Mouse (Mus musculus) left cerebral cortex, adult 2 months (tissue): ENCODE measurements around the gene Pemt. TPM values are rescaled to one million over a fixed set of nuclear protein-coding genes. Genes with fewer than 3 reads are reported as not detected.

Source experiments
- DNase-seq, 2 experiments: peaks; one replicate each; pipeline ENCODE4 v3.0.0; 2021 to 2022; ENCODE audit warnings: low spot score in 2 of 2, mixed read lengths in 1 of 2; ENCODE audit errors: extremely low spot score in 1 of 2
- H3K27ac ChIP-seq: fragments of 200-600 bp; 2 replicates; pipeline ENCODE4 v1.8.1; 2022
- H3K4me3 ChIP-seq: fragments of 200-600 bp; 2 replicates; pipeline ENCODE4 v1.8.1; 2022
- CTCF ChIP-seq: fragments of 200-600 bp; IDR thresholded peaks from 2 replicates; pipeline ENCODE4 v1.8.1; 2022; ENCODE audit warnings: antibody characterized with exemption, mild to moderate bottlenecking, moderate library complexity
- intact Hi-C: fragments of 180-260 bp; cut with DNase I; formaldehyde crosslinking; loops from one replicate; pipeline ENCODE4 v1.15.1; 2025
- long read RNA-seq, 2 experiments: library from polyadenylated mRNA; stranded (forward); transcript quantifications; one replicate each; pipeline ENCODE4 v2.0.0; 2021; ENCODE audit warnings: borderline mapping rate in 2 of 2
- total RNA-seq, 2 experiments: library from RNA; stranded (reverse); gene quantifications; 2 replicates each; pipeline ENCODE4 v1.2.3; 2021

Pemt gene
- 1 to 10 TPM; 4.7 to 6.7 TPM for total RNA-seq
- long read RNA-seq, experiment 1, result 0 reads
- long read RNA-seq, experiment 2, result 0 reads

DNA sequence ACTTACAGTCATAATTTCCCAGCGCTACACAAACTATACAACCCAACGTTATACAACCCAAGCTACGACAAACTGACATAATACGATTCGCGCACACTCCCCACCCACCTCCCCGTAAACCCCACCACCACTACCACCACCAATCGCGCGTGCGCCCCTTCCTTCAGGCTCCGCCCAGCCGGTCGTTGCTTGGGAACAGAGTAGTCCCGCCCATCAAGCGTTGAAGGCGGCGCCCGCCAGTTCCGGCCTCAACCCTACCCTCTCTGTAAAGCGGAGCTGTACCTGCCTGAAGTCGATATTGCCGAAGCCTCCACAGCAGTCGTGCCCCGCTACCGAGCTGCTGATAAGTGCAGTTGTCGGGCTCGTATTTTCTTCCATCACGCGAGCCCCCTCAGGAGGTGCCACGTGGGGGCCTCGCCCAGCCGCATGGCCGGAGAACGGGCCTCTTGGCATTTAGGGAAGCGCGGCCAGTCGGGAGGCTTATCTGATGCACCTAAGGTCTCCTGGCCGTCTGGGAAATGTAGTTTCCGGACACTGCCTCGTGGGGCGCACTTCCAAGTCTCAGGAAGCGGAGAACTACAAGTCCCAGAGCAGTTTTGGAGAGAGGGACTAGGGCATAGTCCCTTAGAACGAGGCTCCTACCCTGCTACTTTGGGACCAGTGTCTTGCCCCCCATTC is at the start of gene Pemt:
Gene Pemt (minus strand): TSS at position 432 of the 678 bp plus-strand sequence.
- peak; percentile 91 to 95 for DNase-seq
- intact Hi-C loops, result no loop called here
- peak; percentile 75 for TF ChIP-seq CTCF
- Histone ChIP-seq H3K4me3 (peak within 1 kb of the TSS; percentile 81), H3K27ac (peak within 1 kb of the TSS; percentile 90)

GRCm38 (mm10) chr11:60094909-60095810 is 48.9 kb upstream of the Pemt start:
- H3K27ac ChIP-seq, result no peak overlapping the region
- intact Hi-C loops, result no loop called here
- TF ChIP-seq CTCF, result no peak
- DNase-seq, result no peak
- no peak overlapping the region for H3K4me3 ChIP-seq

DNA sequence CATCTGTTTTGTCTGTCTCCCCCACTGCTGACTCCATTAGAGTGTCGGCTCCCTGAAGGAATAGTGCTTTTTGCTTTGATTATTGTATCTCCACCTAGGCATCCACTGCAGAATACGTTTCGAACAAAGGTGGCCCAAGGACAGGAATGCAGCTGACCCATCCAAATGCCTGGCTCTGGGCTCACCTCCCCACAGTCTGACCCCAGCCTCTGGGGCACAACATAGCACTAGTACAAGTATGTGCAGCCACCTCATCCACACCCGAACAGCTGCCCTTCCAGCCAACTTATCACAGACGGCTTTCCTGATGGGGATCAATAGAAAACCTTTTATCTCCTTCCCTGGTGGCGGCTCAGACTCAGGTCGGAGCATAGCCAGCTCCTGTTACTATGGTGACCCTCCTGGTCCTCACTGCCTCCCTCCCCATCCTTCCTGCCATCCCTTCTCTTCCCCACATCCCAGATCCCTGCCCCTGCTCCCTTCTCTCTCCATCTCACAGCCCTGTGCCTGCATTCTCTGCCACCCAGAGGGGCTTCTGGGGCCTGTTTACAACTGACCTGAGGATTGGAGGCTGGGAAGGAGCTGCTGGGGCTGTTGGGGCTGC is 47.8 kb upstream of the Pemt start:
- Histone ChIP-seq H3K27ac (no peak overlapping the region), H3K4me3 (no peak overlapping the region)
- TF ChIP-seq CTCF, result no peak
- DNase-seq, result no peak
- intact Hi-C loops, result no loop called here

DNA sequence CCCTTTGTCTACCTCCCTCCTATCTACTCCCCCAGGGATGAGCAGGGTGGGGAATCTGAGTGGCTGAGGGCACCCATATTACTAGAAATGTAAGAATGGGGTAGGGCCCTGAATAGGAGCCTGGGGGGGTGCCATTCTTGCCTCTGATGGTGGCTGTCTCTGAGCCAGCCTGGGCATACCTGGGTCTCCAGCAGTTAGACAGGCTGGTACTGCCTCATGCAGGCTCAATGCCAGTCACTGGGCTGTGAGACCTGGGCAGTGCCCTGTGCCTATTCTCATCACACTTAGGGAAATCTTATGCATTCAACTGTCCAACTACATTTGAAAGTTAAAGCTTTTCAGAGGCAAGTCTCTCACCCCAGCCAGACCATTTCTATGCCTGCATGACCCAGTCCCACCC is 46.9 kb upstream of the Pemt start:
- Histone ChIP-seq H3K27ac (no peak overlapping the region), H3K4me3 (no peak overlapping the region)
- TF ChIP-seq CTCF, result no peak
- intact Hi-C loops, result no loop called here
- no peak for DNase-seq

DNA sequence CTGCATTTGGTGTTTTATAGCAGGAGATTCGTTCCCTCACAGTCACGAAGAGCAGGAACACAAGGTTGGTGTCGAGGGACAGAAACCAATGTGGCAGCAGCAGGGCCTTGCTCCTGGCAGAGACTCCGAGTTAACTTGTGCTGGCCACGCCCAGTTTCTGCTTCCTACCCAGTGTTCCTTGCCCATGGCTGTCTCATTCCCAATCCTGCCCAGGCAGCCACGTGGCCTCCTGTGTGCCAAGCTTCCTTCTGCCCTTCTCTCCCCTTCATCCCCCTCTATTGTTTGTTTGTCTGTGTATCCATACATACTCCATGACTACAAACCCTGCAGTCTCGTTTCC is 45.1 kb upstream of the Pemt start:
- TF ChIP-seq CTCF, result no peak
- intact Hi-C loops, result no loop called here
- Histone ChIP-seq H3K4me3 (no peak overlapping the region), H3K27ac (no peak overlapping the region)
- no peak for DNase-seq

- TF ChIP-seq CTCF, result no peak
- no peak overlapping the region for H3K4me3 ChIP-seq
- intact Hi-C loops, result no loop called here
- no peak overlapping the region for H3K27ac ChIP-seq
- DNase-seq, result no peak
Observed at GRCm38 (mm10) chr11:60090696-60091421, 44.6 kb upstream of the Pemt start.

GRCm38 (mm10) chr11:60088947-60089346 is 42.7 kb upstream of the Pemt start:
- Histone ChIP-seq H3K27ac (no peak overlapping the region), H3K4me3 (no peak overlapping the region)
- intact Hi-C loops, result no loop called here
- no peak for DNase-seq
- TF ChIP-seq CTCF, result peak; percentile 46

- DNase-seq, result no peak
- no peak for TF ChIP-seq CTCF
- intact Hi-C loops, result no loop called here
- H3K4me3 ChIP-seq, result no peak overlapping the region
- no peak overlapping the region for H3K27ac ChIP-seq
Observed at GRCm38 (mm10) chr11:60086676-60087075, 40.4 kb upstream of the Pemt start.

DNA sequence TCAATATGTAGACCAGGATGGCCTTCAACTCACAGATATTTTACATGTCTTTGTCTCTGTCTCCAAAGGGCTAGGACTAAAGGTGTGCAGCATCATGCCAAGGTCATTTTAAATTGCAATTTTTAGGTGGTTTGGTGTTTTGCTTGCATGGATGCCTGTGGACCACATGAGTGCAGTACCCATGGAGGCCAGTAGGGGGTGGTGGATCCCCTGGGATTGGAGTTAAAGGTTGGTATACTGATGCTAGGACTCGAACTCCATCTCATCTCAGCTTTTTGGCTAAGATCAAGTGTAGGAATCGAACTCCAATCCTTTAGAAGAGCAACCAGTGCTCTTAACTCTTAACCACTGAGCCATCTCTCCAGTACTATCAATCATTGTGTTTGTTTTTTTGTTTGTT is 38.3 kb upstream of the Pemt start:
- Histone ChIP-seq H3K27ac (no peak overlapping the region), H3K4me3 (no peak overlapping the region)
- DNase-seq, result no peak
- intact Hi-C loops, result no loop called here
- peak; percentile 64 for TF ChIP-seq CTCF

GRCm38 (mm10) chr11:60076790-60077189 is 30.5 kb upstream of the Pemt start:
- TF ChIP-seq CTCF, result peak; percentile 60
- intact Hi-C loops, result loop anchor here (1.0 to 2.0 kb wide), 2 partner anchors 112 to 196 kb away; partner anchors contain the start of gene Rasd1
- no peak overlapping the region for H3K27ac ChIP-seq
- H3K4me3 ChIP-seq, result no peak overlapping the region
- DNase-seq, result peak; percentile 66 to 71

- Histone ChIP-seq H3K4me3 (no peak overlapping the region), H3K27ac (no peak overlapping the region)
- no peak for DNase-seq
- intact Hi-C loops, result loop anchor here (1.0 to 2.0 kb wide), 2 partner anchors 111 to 196 kb away; partner anchors contain the start of gene Rasd1
- TF ChIP-seq CTCF, result no peak
Observed at GRCm38 (mm10) chr11:60076183-60076582, 29.9 kb upstream of the Pemt start.
